Mouse (Mus musculus): ENCODE data around the gene Tex50. TPM values are rescaled to one million over a fixed set of nuclear protein-coding genes. Genes with fewer than 3 reads are reported as not detected.
"Not testable (repeated sequence)": the region's sequence is repeated elsewhere in the genome, so short reads cannot be mapped to it uniquely, and the experiment has no call there.

The Tex50 gene
- polyA plus RNA-seq, 1 experiment from 2014 or later, result not detected

- Histone ChIP-seq H3K9ac (ENCODE audit: low read depth, low read length) (no peak overlapping the region), H3K4me1 (replicated peaks; ENCODE audit: control insufficient read depth, insufficient read depth, low read length) (no peaks in the 10 kb centered on the region)
- 36% methylated on average over 8 of the region's 8 CpGs for whole genome bisulfite sequencing
Observed at GRCm38 (mm10) chr1:161180674-161181073, 21.6 kb upstream of the Tex50 start.

GRCm38 (mm10) chr1:161170651-161171050 lies 11.5 kb upstream of the Tex50 start:
- Histone ChIP-seq H3K9ac (ENCODE audit: low read depth, low read length) (peak overlapping the region; percentile 47; the same call in 1 of the 2 replicates), H3K9me3 (ENCODE audit: control insufficient read depth, low read length) (no peaks in the 10 kb centered on the region), H3K4me2 (peak overlapping the region; percentile 78), H3K36me3 (ENCODE audit: control insufficient read depth, insufficient read depth, low read length) (no peaks in the 10 kb centered on the region), H3K27me3 (replicated peaks; ENCODE audit: control insufficient read depth, insufficient read depth, low read length) (peaks cover 49% of the 10 kb centered on the region), H3K4me1 (replicated peaks; ENCODE audit: control insufficient read depth, insufficient read depth, low read length) (no peaks in the 10 kb centered on the region), H3K4me3 (ENCODE audit: low read depth, low read length) (peak overlapping the region; percentile 57), H3K27ac (ENCODE audit: low read depth, low read length) (no peak overlapping the region)
- peak; percentile 81 for DNase-seq (ENCODE audit: low spot score)
- peak; percentile 87 for ATAC-seq (replicated peaks; ENCODE audit: low FRiP score)
- 2% methylated on average over 40 of the region's 40 CpGs for WGBS

More at GRCm38 (mm10) chr1:161180674-161181073, 21.6 kb upstream of the Tex50 start:
- DNase-seq (ENCODE audit: low spot score), result peak; percentile 56
- Histone ChIP-seq H3K4me3 (ENCODE audit: low read depth, low read length) (no peak overlapping the region), H3K4me2 (no peak overlapping the region), H3K9me3 (ENCODE audit: control insufficient read depth, low read length) (0 out of 2 replicates have a peak, but pooled peaks cover 3% of the 10 kb centered on the region), H3K27ac (ENCODE audit: low read depth, low read length) (no peak overlapping the region), H3K27me3 (replicated peaks; ENCODE audit: control insufficient read depth, insufficient read depth, low read length) (no peaks in the 10 kb centered on the region), H3K36me3 (ENCODE audit: control insufficient read depth, insufficient read depth, low read length) (no peaks in the 10 kb centered on the region)
- ATAC-seq (replicated peaks; ENCODE audit: low FRiP score), result no peak; the same call in 1 of the 2 replicates

- H3K9me3 ChIP-seq (ENCODE audit: control insufficient read depth, low read length), result no peaks in the 10 kb centered on the region
- no peak overlapping the region for H3K4me3 ChIP-seq (ENCODE audit: low read depth, low read length)
- H3K9ac ChIP-seq (ENCODE audit: low read depth, low read length), result no peak overlapping the region
- DNase-seq (ENCODE audit: low spot score) (no peak), ATAC-seq (replicated peaks; ENCODE audit: low FRiP score) (no peak)
- no peaks in the 10 kb centered on the region for H3K36me3 ChIP-seq (ENCODE audit: control insufficient read depth, insufficient read depth, low read length)
- H3K27ac ChIP-seq (ENCODE audit: low read depth, low read length), result no peak overlapping the region
- H3K4me1 ChIP-seq (replicated peaks; ENCODE audit: control insufficient read depth, insufficient read depth, low read length), result no peaks in the 10 kb centered on the region
- H3K27me3 ChIP-seq (replicated peaks; ENCODE audit: control insufficient read depth, insufficient read depth, low read length), result no peaks in the 10 kb centered on the region
- WGBS, result 40% methylated on average over 4 of the region's 4 CpGs
- no peak overlapping the region for H3K4me2 ChIP-seq
Observed at GRCm38 (mm10) chr1:161160266-161160665, 1.2 kb upstream of the Tex50 start.

GRCm38 (mm10) chr1:161156546-161156945 lies 2.6 kb downstream of the Tex50 start:
- DNase-seq (ENCODE audit: low spot score) (no peak), ATAC-seq (replicated peaks; ENCODE audit: low FRiP score) (no peak)
- Histone ChIP-seq H3K9me3 (ENCODE audit: control insufficient read depth, low read length) (no peaks in the 10 kb centered on the region), H3K27ac (ENCODE audit: low read depth, low read length) (no peak overlapping the region), H3K36me3 (ENCODE audit: control insufficient read depth, insufficient read depth, low read length) (no peaks in the 10 kb centered on the region), H3K4me1 (replicated peaks; ENCODE audit: control insufficient read depth, insufficient read depth, low read length) (no peaks in the 10 kb centered on the region), H3K9ac (ENCODE audit: low read depth, low read length) (no peak overlapping the region), H3K27me3 (replicated peaks; ENCODE audit: control insufficient read depth, insufficient read depth, low read length) (no peaks in the 10 kb centered on the region), H3K4me2 (no peak overlapping the region), H3K4me3 (ENCODE audit: low read depth, low read length) (no peak overlapping the region)
- 80% methylated on average over 10 of the region's 10 CpGs for WGBS

GRCm38 (mm10) chr1:161151098-161151497 lies 8.0 kb downstream of the Tex50 start:
- Histone ChIP-seq H3K27me3 (replicated peaks; ENCODE audit: control insufficient read depth, insufficient read depth, low read length) (no peaks in the 10 kb centered on the region), H3K27ac (ENCODE audit: low read depth, low read length) (no peak overlapping the region), H3K36me3 (ENCODE audit: control insufficient read depth, insufficient read depth, low read length) (no peaks in the 10 kb centered on the region), H3K9me3 (ENCODE audit: control insufficient read depth, low read length) (no peaks in the 10 kb centered on the region), H3K9ac (ENCODE audit: low read depth, low read length) (no peak overlapping the region), H3K4me2 (no peak overlapping the region), H3K4me1 (replicated peaks; ENCODE audit: control insufficient read depth, insufficient read depth, low read length) (no peaks in the 10 kb centered on the region), H3K4me3 (ENCODE audit: low read depth, low read length) (no peak overlapping the region)
- 67% methylated on average over 6 of the region's 6 CpGs for WGBS
- no peak for DNase-seq (ENCODE audit: low spot score)
- no peak for ATAC-seq (replicated peaks; ENCODE audit: low FRiP score)

- Histone ChIP-seq H3K4me1 (replicated peaks; ENCODE audit: control insufficient read depth, insufficient read depth, low read length) (no peaks in the 10 kb centered on the region), H3K27me3 (replicated peaks; ENCODE audit: control insufficient read depth, insufficient read depth, low read length) (no peaks in the 10 kb centered on the region), H3K9ac (ENCODE audit: low read depth, low read length) (no peak overlapping the region), H3K4me2 (no peak overlapping the region), H3K4me3 (ENCODE audit: low read depth, low read length) (no peak overlapping the region), H3K27ac (ENCODE audit: low read depth, low read length) (no peak overlapping the region), H3K36me3 (ENCODE audit: control insufficient read depth, insufficient read depth, low read length) (no peaks in the 10 kb centered on the region), H3K9me3 (ENCODE audit: control insufficient read depth, low read length) (no peaks in the 10 kb centered on the region)
- DNase-seq (ENCODE audit: low spot score), result no peak
- 65% methylated on average over 2 of the region's 2 CpGs for WGBS
- no peak for ATAC-seq (replicated peaks; ENCODE audit: low FRiP score)
Observed at GRCm38 (mm10) chr1:161147888-161148287, 11.2 kb downstream of the Tex50 start.

GRCm38 (mm10) chr1:161145611-161146010 lies 13.5 kb downstream of the Tex50 start:
- H3K4me2 ChIP-seq; H3K36me3 ChIP-seq (ENCODE audit: control insufficient read depth, insufficient read depth, low read length); ATAC-seq (replicated peaks; ENCODE audit: low FRiP score); H3K27ac ChIP-seq (ENCODE audit: low read depth, low read length); H3K27me3 ChIP-seq (replicated peaks; ENCODE audit: control insufficient read depth, insufficient read depth, low read length); DNase-seq (ENCODE audit: low spot score); H3K4me3 ChIP-seq (ENCODE audit: low read depth, low read length); H3K9ac ChIP-seq (ENCODE audit: low read depth, low read length); H3K9me3 ChIP-seq (ENCODE audit: control insufficient read depth, low read length); H3K4me1 ChIP-seq (replicated peaks; ENCODE audit: control insufficient read depth, insufficient read depth, low read length): not testable (repeated sequence)
- 78% methylated on average over 8 of the region's 8 CpGs for WGBS

- 84% methylated on average over 7 of the region's 7 CpGs for WGBS
- no peak overlapping the region for H3K4me2 ChIP-seq
Observed at GRCm38 (mm10) chr1:161143216-161143615, 15.9 kb downstream of the Tex50 start.

GRCm38 (mm10) chr1:161142531-161143159 lies 16.5 kb downstream of the Tex50 start, which contains the start of gene Ankrd45:
Gene Ankrd45 (plus strand): TSS chr1:161142691.
- H3K9ac ChIP-seq (ENCODE audit: low read depth, low read length), result no peak within 1 kb of the TSS; the same call in 1 of the 2 replicates

More at GRCm38 (mm10) chr1:161143216-161143615, 15.9 kb downstream of the Tex50 start:
- Histone ChIP-seq H3K27me3 (replicated peaks; ENCODE audit: control insufficient read depth, insufficient read depth, low read length) (no peaks in the 10 kb centered on the region), H3K9ac (ENCODE audit: low read depth, low read length) (no peak overlapping the region), H3K4me1 (replicated peaks; ENCODE audit: control insufficient read depth, insufficient read depth, low read length) (0 out of 2 replicates have a peak, but pooled peaks cover 3% of the 10 kb centered on the region), H3K4me3 (ENCODE audit: low read depth, low read length) (no peak overlapping the region), H3K9me3 (ENCODE audit: control insufficient read depth, low read length) (no peaks in the 10 kb centered on the region), H3K27ac (ENCODE audit: low read depth, low read length) (no peak overlapping the region), H3K36me3 (ENCODE audit: control insufficient read depth, insufficient read depth, low read length) (no peaks in the 10 kb centered on the region)
- no peak for ATAC-seq (replicated peaks; ENCODE audit: low FRiP score)
- DNase-seq (ENCODE audit: low spot score), result no peak

More at GRCm38 (mm10) chr1:161142531-161143159, 16.5 kb downstream of the Tex50 start, which contains the start of gene Ankrd45:
- H3K27ac ChIP-seq (ENCODE audit: low read depth, low read length), result no peak within 1 kb of the TSS
- H3K9me3 ChIP-seq (ENCODE audit: control insufficient read depth, low read length), result no peaks in the 10 kb centered on the region
- H3K4me1 ChIP-seq (replicated peaks; ENCODE audit: control insufficient read depth, insufficient read depth, low read length), result 0 out of 2 replicates have a peak, but pooled peaks cover 3% of the 10 kb centered on the region
- H3K4me2 ChIP-seq, result peak within 1 kb of the TSS; percentile 70
- ATAC-seq (replicated peaks; ENCODE audit: low FRiP score) (peak; percentile 60), DNase-seq (ENCODE audit: low spot score) (no peak)
- H3K4me3 ChIP-seq (ENCODE audit: low read depth, low read length), result peak within 1 kb of the TSS; percentile 40
- no peaks in the 10 kb centered on the region for H3K27me3 ChIP-seq (replicated peaks; ENCODE audit: control insufficient read depth, insufficient read depth, low read length)
- no peaks in the 10 kb centered on the region for H3K36me3 ChIP-seq (ENCODE audit: control insufficient read depth, insufficient read depth, low read length)
- 11% methylated on average over 33 of the region's 33 CpGs for WGBS
